Mouse (Mus musculus): ENCODE data around the gene Mgat4c. TPM values are rescaled to one million over a fixed set of nuclear protein-coding genes. Genes with fewer than 3 reads are reported as not detected.

Gene Mgat4c
- total RNA-seq, 1 experiment from 2014 or later, result 16.6 TPM

Small RNA genes lying within 50 kb of the gene (microRNA-seq; reads per million reads assigned to microRNA genes)
- gene Mir3059, result 0 to 0.85 reads per million in 2 experiments

Data from adrenal gland, postnatal 14 days (tissue).